Mouse (Mus musculus) embryonic fibroblast, embryonic 13.5 days (primary cell): ENCODE measurements around the gene Cdkal1.

Source experiments
- CTCF ChIP-seq: IDR thresholded peaks from 2 replicates; pipeline ENCODE4 v1.5.1; 2011; ENCODE audit warnings: mild to moderate bottlenecking, control low read depth, low read length, moderate library complexity, borderline replicate concordance; ENCODE audit not compliant: insufficient read depth
- POLR2A ChIP-seq: IDR thresholded peaks from 2 replicates; pipeline ENCODE4 v1.6.1; 2011; ENCODE audit warnings: low read depth, mild to moderate bottlenecking, control low read depth, low read length, moderate library complexity

- TF ChIP-seq POLR2A: no peak
- no peak for TF ChIP-seq CTCF
Measured at GRCm38 (mm10) chr13:29148616-29149015, 706.9 kb downstream of the Cdkal1 start.
